Mouse (Mus musculus) adrenal gland, postnatal 10 days (tissue): ENCODE measurements around the gene Hpcal4. TPM values are rescaled to one million over a fixed set of nuclear protein-coding genes. Genes with fewer than 3 reads are reported as not detected.

ENCODE experiments used
- DNase-seq: peaks from one replicate; pipeline ENCODE4 v3.0.0; 2021; ENCODE audit warnings: mixed read lengths
- total RNA-seq, 2 experiments: library from RNA; stranded (reverse); gene quantifications; 2 replicates each; pipeline ENCODE4 v1.2.3; 2021

Hpcal4 gene
- total RNA-seq, 2 experiments from 2014 or later: 5.0 to 10.0 TPM

DNA sequence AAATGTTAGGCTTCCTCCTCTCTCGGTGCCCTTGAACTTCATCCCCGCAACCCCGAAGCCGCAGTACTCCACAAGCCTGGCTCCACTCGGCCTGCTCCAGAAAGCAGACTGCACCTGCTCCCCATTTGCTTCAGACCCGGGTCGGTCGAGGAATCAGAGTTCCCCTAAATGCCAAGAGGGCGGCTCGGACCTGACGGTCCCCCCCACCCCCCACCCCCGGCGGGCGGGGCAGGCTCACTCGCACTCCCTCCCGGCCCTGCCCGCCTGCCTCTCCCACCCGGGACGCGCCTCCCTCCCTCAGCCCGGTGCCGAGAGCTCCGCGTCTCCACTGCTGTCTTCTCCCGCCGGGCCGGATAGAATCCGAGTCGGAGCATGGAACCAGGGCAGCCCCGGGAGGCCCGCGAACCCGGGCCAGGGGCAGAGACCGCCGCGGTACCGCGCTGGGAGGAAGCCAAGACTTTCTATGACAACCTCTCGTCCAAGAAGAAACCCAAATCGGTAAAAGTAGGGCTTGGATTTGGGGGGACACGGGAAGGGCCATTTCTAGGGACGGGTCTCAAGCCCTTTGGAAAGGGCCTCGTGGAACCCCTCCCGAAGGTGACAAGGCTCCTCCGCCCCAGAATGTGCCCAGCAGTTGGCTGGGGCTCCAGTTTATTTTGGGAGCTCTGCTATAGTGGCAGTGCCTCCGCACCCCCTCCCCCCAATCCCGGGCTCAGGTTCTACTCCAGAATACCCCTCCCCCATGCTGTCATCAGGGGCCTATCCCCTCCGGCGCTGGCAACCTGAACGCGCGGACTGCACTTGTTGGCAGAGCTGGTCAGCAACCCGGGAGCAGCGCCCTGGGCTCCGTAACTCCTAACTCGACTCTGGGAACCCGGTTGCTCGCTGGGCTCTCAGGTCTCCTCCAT lies 18.4 kb downstream of the Hpcal4 start, which contains the start of gene Nt5c1a:
Gene Nt5c1a (plus strand): TSS at position 319 of the 908 bp plus-strand sequence.
- DNase-seq: peak; percentile 72

- DNase-seq: no peak
Measured at GRCm38 (mm10) chr4:123202094-123202420, 19.0 kb downstream of the Hpcal4 start.

DNA sequence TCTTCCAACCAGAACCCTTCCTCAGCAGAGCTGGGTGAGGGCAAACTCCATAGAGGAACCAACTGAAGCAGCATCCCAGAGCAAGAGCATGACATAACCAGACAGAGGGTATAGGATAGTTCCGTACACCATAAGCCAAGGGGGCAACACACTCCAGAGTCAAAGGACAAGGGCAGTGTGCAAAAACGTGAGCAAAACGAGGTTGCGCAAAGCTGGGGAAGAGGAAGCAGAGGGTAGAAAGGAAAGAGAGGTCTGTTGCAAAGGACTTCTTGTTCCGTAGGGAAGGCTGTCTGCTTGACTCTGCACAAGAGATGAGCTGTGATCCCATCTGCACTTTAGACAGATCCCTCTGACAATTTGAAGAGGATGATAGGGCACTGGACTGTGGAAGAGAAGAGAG lies 24.3 kb downstream of the Hpcal4 start:
- DNase-seq: no peak

- no peak for DNase-seq
Measured at GRCm38 (mm10) chr4:123210996-123211395, 28.0 kb downstream of the Hpcal4 start.

DNA sequence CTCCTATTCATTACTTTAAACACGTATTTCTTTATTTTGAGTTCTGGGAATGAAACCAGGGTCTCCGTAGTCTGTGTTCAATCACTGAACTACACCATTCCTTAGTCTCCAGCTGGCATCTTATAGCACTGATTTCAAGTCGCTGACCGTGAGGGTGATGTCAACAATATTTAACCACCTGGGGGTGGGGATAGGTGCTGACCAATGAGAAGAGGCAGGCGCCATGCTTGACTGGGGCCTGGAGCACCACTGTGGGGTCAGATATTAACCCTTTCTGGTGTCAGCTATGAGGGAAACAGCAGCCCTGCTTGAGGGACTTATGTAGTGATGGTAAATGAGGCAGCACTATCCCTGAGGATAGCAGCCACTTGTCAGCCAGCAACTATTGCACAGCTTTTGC lies 28.4 kb downstream of the Hpcal4 start:
- DNase-seq: no peak

GRCm38 (mm10) chr4:123212330-123212729 lies 29.3 kb downstream of the Hpcal4 start:
- no peak for DNase-seq

- peak; percentile 77 for DNase-seq
Measured at GRCm38 (mm10) chr4:123213975-123214374, 30.9 kb downstream of the Hpcal4 start.

DNA sequence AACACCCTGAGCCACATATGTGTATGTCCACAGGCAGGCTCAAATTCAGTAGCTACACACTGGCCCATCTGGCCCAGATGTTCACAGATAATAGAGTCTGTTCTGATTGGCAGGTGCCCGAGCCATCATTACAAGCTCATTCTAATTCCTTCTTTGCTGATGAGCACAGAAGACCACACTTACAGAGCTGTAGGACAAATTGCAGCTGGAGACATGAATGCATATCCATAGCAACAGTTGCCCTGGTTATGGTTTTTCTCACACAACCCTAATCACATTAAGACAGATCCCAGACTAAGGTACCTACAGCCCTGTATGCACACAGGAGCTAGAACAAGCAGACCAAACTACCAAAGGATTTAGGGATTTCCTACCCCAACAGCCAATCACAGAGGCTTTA lies 32.3 kb downstream of the Hpcal4 start:
- DNase-seq: no peak

DNA sequence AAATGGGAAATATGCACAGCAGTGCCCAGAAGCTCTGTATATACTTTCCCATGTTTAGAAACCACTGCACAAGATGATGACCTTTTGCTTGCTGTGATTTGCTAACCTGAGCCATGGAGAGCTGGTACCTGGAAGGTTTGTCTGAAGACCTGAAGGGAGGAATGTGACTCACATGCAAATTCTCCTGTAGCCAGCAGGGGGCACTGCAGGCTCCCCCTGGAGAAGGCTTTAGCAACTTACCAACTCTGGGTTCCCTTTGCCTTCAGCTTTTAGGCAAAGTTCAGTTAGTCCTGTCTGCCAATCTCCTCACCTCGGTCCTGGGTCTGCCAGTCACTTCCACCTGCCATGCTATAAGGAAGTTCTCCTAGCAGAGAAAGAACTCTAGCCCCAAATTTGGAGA lies 33.8 kb downstream of the Hpcal4 start:
- DNase-seq: peak; percentile 71

- peak; percentile 90 for DNase-seq
Measured at GRCm38 (mm10) chr4:123219720-123220357, 36.8 kb downstream of the Hpcal4 start.

- DNase-seq: peak; percentile 74
Measured at GRCm38 (mm10) chr4:123220637-123221036, 37.6 kb downstream of the Hpcal4 start.

DNA sequence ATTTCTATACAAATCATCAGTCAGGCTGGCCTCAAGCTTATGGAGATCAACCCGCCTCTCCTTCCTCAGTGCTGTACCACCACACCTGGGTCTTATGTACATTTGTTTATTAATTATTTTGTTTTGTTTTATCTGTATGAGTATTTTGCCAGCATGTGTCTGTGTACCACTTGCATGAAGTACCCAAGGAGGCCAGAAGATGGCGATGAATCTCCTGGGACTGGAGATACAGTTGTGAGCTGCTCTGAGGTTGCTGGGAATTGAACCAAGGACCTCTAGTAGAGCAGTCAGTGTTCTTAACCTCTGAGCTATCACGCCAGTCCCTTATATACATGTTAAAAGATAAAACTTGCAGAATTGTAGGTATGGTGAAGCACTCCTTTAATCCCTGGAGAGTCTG lies 40.3 kb downstream of the Hpcal4 start:
- no peak for DNase-seq

- DNase-seq: peak; percentile 50
Measured at GRCm38 (mm10) chr4:123225718-123226403, 42.8 kb downstream of the Hpcal4 start.

- DNase-seq: peak; percentile 33
Measured at GRCm38 (mm10) chr4:123227707-123228106, 44.7 kb downstream of the Hpcal4 start.

- DNase-seq: no peak
Measured at GRCm38 (mm10) chr4:123228270-123228669, 45.2 kb downstream of the Hpcal4 start.

- DNase-seq: no peak
Measured at GRCm38 (mm10) chr4:123229166-123229565, 46.1 kb downstream of the Hpcal4 start.

DNA sequence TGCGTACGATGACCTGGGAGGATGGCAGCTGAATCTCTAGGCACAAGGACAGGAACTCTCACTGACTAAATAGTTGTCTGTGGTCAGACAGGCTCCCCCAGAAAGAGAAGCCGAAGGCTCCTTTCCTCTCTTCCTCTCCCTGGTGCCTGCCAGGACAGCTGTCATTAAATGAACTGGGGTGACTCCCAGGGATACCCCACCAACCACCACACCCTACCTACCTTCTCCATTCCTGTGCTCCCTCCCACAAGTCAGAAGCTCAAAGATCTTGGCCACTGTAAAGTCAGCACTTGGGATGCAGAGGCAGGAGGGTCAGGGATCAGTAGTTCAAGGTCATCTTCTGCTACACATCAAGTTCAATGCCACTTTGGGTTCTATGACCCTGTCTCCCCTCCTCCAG lies 49.8 kb downstream of the Hpcal4 start:
- DNase-seq: no peak

GRCm38 (mm10) chr4:123233492-123234084 lies 50.6 kb downstream of the Hpcal4 start, which contains the start of gene Heyl:
Gene Heyl (plus strand): TSS chr4:123233556.
- DNase-seq: peak; percentile 81

GRCm38 (mm10) chr4:123235835-123236430 lies 52.9 kb downstream of the Hpcal4 start:
- no peak for DNase-seq

- DNase-seq: no peak
Measured at GRCm38 (mm10) chr4:123236431-123237031, 53.5 kb downstream of the Hpcal4 start.
